Mouse (Mus musculus): ENCODE data around the gene Rnase4.

Gene Rnase4

GRCm38 (mm10) chr14:51128775-51129623, 38.1 kb downstream of the Rnase4 start:
- 84% methylated on average over 9 of the region's 9 CpGs for WGBS

GRCm38 (mm10) chr14:51129624-51129975, 38.7 kb downstream of the Rnase4 start:
- WGBS, result 79% methylated on average over 4 of the region's 4 CpGs

GRCm38 (mm10) chr14:51130315-51130940, 39.6 kb downstream of the Rnase4 start:
- WGBS, result 92% methylated on average over 9 of the region's 9 CpGs

- 84% methylated on average over 7 of the region's 7 CpGs for whole genome bisulfite sequencing
These were observed 40.4 kb downstream of the Rnase4 start for GRCm38 (mm10) chr14:51131086-51131815.

- WGBS, result 94% methylated on average over 4 of the region's 4 CpGs
These were observed 41.5 kb downstream of the Rnase4 start for GRCm38 (mm10) chr14:51132372-51132771.

- 68% methylated on average over 2 of the region's 2 CpGs for WGBS
These were observed 49.5 kb downstream of the Rnase4 start for GRCm38 (mm10) chr14:51140342-51140741.

- 93% methylated on average over 4 of the region's 4 CpGs for WGBS
These were observed 51.2 kb downstream of the Rnase4 start for GRCm38 (mm10) chr14:51142119-51142518.

- 82% methylated on average over 3 of the region's 3 CpGs for WGBS
These were observed 51.7 kb downstream of the Rnase4 start for GRCm38 (mm10) chr14:51142568-51142967.

- 30% methylated on average over 4 of the region's 4 CpGs for WGBS
These were observed 52.4 kb downstream of the Rnase4 start for GRCm38 (mm10) chr14:51143287-51143686.

GRCm38 (mm10) chr14:51143937-51144336, 53.1 kb downstream of the Rnase4 start:
- WGBS, result 81% methylated on average over 2 of the region's 2 CpGs

- 96% methylated on average over 4 of the region's 4 CpGs for WGBS
These were observed 53.6 kb downstream of the Rnase4 start for GRCm38 (mm10) chr14:51144451-51144850.

GRCm38 (mm10) chr14:51145521-51145920, 54.6 kb downstream of the Rnase4 start:
- WGBS, result 61% methylated on average over 6 of the region's 6 CpGs

- 60% methylated on average over 2 of the region's 2 CpGs for WGBS
These were observed 55.8 kb downstream of the Rnase4 start, which contains the start of gene Rnase1 for GRCm38 (mm10) chr14:51146685-51147084. Rnase1 (minus strand) TSS chr14:51146785.

- 84% methylated on average over 3 of the region's 3 CpGs for WGBS
These were observed 57.1 kb downstream of the Rnase4 start for GRCm38 (mm10) chr14:51148006-51148405.

- WGBS, result 82% methylated on average over 5 of the region's 5 CpGs
These were observed 58.3 kb downstream of the Rnase4 start for GRCm38 (mm10) chr14:51149164-51149563.

GRCm38 (mm10) chr14:51150206-51150831, 59.4 kb downstream of the Rnase4 start:
- WGBS, result 94% methylated on average over 3 of the region's 3 CpGs

GRCm38 (mm10) chr14:51152249-51152870, 61.5 kb downstream of the Rnase4 start:
- 93% methylated on average over 5 of the region's 5 CpGs for WGBS
